Mouse (Mus musculus) heart, postnatal 36 days (tissue): ENCODE results near the gene Desi2. TPM values are rescaled to one million over a fixed set of nuclear protein-coding genes. Genes with fewer than 3 reads are reported as not detected.
"Not testable (repeated sequence)": the region's sequence is repeated elsewhere in the genome, so short reads cannot be mapped to it uniquely, and the experiment has no call there.

ENCODE experiments used
- DNase-seq, 2 experiments: peaks; one replicate each; pipeline ENCODE4 v3.0.0; 2021 to 2022
- intact Hi-C: fragments of 180-260 bp; cut with DNase I; formaldehyde crosslinking; loops from one replicate; pipeline ENCODE4 v1.15.1; 2025
- total RNA-seq, 2 experiments: library from RNA; stranded (reverse); gene quantifications; 2 replicates each; pipeline ENCODE4 v1.2.3; 2021

Desi2 gene
- total RNA-seq, 2 experiments from 2014 or later = 16.0 to 17.0 TPM

- DNase-seq = no peak
- intact Hi-C loops = no loop called here
These were observed 67.4 kb downstream of the Desi2 start for GRCm38 (mm10) chr1:178254598-178254997.

- intact Hi-C loops = no loop called here
These were observed 69.1 kb downstream of the Desi2 start for GRCm38 (mm10) chr1:178256351-178256750.

GRCm38 (mm10) chr1:178258821-178259220 is 71.6 kb downstream of the Desi2 start:
- DNase-seq = no peak
- intact Hi-C loops = no loop called here

More at GRCm38 (mm10) chr1:178256351-178256750, 69.1 kb downstream of the Desi2 start:
- no peak for DNase-seq

GRCm38 (mm10) chr1:178265381-178265780 is 78.2 kb downstream of the Desi2 start:
- DNase-seq, intact Hi-C loops: not testable (repeated sequence)

- intact Hi-C loops = no loop called here
These were observed 83.4 kb downstream of the Desi2 start for GRCm38 (mm10) chr1:178270635-178271034.

GRCm38 (mm10) chr1:178275174-178275730 is 88.0 kb downstream of the Desi2 start:
- intact Hi-C loops = no loop called here
- DNase-seq = no peak

More at GRCm38 (mm10) chr1:178270635-178271034, 83.4 kb downstream of the Desi2 start:
- DNase-seq = no peak

GRCm38 (mm10) chr1:178275738-178276053 is 88.5 kb downstream of the Desi2 start:
- intact Hi-C loops = no loop called here
- DNase-seq = no peak

- DNase-seq = peak; percentile 26 to 40
- intact Hi-C loops = no loop called here
These were observed 89.1 kb downstream of the Desi2 start for GRCm38 (mm10) chr1:178276054-178276911.

GRCm38 (mm10) chr1:178283314-178283713 is 96.1 kb downstream of the Desi2 start:
- DNase-seq, intact Hi-C loops: not testable (repeated sequence)

- no peak for DNase-seq
- intact Hi-C loops = no loop called here
These were observed 96.9 kb downstream of the Desi2 start for GRCm38 (mm10) chr1:178283946-178284720.

GRCm38 (mm10) chr1:178287601-178288176 is 100.5 kb downstream of the Desi2 start:
- intact Hi-C loops = no loop called here
- DNase-seq = no peak

GRCm38 (mm10) chr1:178291716-178292115 is 104.5 kb downstream of the Desi2 start:
- intact Hi-C loops = no loop called here
- no peak for DNase-seq

- intact Hi-C loops = no loop called here
- DNase-seq = no peak
These were observed 106.8 kb downstream of the Desi2 start for GRCm38 (mm10) chr1:178294051-178294450.

GRCm38 (mm10) chr1:178301261-178301660 is 114.0 kb downstream of the Desi2 start:
- intact Hi-C loops = loop anchor here (5.0 to 10.0 kb wide), 2 partner anchors 59 to 356 kb away; no protein-coding TSS in a partner anchor
- not testable (repeated sequence) for DNase-seq

- peak; percentile 73 to 81 for DNase-seq
- intact Hi-C loops = loop anchor here (5.0 to 10.0 kb wide), 2 partner anchors 61 to 359 kb away; no protein-coding TSS in a partner anchor
These were observed 116.2 kb downstream of the Desi2 start for GRCm38 (mm10) chr1:178303425-178303824.

Other genes starting within 250 kb of the Desi2 start
- gene Catspere2, start 204.0 kb upstream of the Desi2 start, total RNA-seq = under 1 TPM in 1 of 2 experiments, not detected in 1; 0.11 TPM
- gene Cox20, start 131.7 kb downstream of the Desi2 start, total RNA-seq = 100 to 1,000 TPM; 105 to 109 TPM
- 100 to 1,000 TPM; 167 to 200 TPM for gene Hnrnpu, start 150.4 kb downstream of the Desi2 start, total RNA-seq
- gene Efcab2, start 218.7 kb downstream of the Desi2 start, total RNA-seq = 10 to 100 TPM; 77.4 to 81.4 TPM